Mouse (Mus musculus) heart, embryonic 15.5 days (tissue): ENCODE data around the gene Duox2. TPM values are rescaled to one million over a fixed set of nuclear protein-coding genes. Genes with fewer than 3 reads are reported as not detected.
"Not testable (repeated sequence)": the region's sequence is repeated elsewhere in the genome, so short reads cannot be mapped to it uniquely, and the experiment has no call there.

Experiments used
- ATAC-seq: fragments of 200-750 bp; cut with Nextera tagmentation; replicated peaks from 2 replicates; pipeline ENCODE4 v1.8.0; 2017; ENCODE audit warnings: low read depth, moderate TSS enrichment; ENCODE audit not compliant: insufficient number of reproducible peaks, insufficient read depth, low FRiP score
- H3K27ac ChIP-seq: fragments of 300-500 bp; sonication (generic); 2 replicates; pipeline ENCODE4 v1.5.1; 2015; ENCODE audit warnings: mild to moderate bottlenecking, inconsistent platforms
- H3K27me3 ChIP-seq: fragments of 300-500 bp; sonication (generic); 2 replicates; pipeline ENCODE4 v1.6.1; 2015; ENCODE audit warnings: inconsistent platforms
- H3K36me3 ChIP-seq: fragments of 300-500 bp; sonication (generic); 2 replicates; pipeline ENCODE4 v1.6.1; 2015; ENCODE audit warnings: mild to moderate bottlenecking, inconsistent platforms
- H3K4me1 ChIP-seq: fragments of 300-500 bp; sonication (generic); replicated peaks from 2 replicates; pipeline ENCODE4 v1.6.1; 2015; ENCODE audit warnings: inconsistent platforms
- H3K4me2 ChIP-seq: fragments of 300-500 bp; sonication (generic); 2 replicates; pipeline ENCODE4 v1.6.1; 2015; ENCODE audit warnings: inconsistent platforms, mild to moderate bottlenecking, moderate library complexity
- H3K4me3 ChIP-seq: fragments of 300-500 bp; sonication (generic); 2 replicates; pipeline ENCODE4 v1.5.1; 2015; ENCODE audit warnings: mild to moderate bottlenecking, inconsistent platforms
- H3K9ac ChIP-seq: fragments of 300-500 bp; sonication (generic); 2 replicates; pipeline ENCODE4 v1.6.1; 2015; ENCODE audit warnings: mild to moderate bottlenecking, inconsistent platforms
- H3K9me3 ChIP-seq: fragments of 300-500 bp; sonication (generic); replicated peaks from 2 replicates; pipeline ENCODE4 v1.6.1; 2016; ENCODE audit warnings: inconsistent platforms
- WGBS: fragments of 180-500 bp; shearing (Covaris S2); methylation state at CpG from one replicate; pipeline ENCODE4 v1.1.7; 2015; ENCODE audit warnings: mixed read lengths; 5-methylcytosine and 5-hydroxymethylcytosine counted together
- polyA plus RNA-seq: library from polyadenylated mRNA; unstranded; fragments of >200 nt; fragmentation: Nextera tagmentation; extraction: Ambion mirVana; gene quantifications from 2 replicates; pipeline ENCODE4 v1.2.1, GENCODE M21; 2015

Gene Duox2
- polyA plus RNA-seq, result 0.05 and 0.13 TPM in 2 replicates

- Histone ChIP-seq H3K27ac (no peak within 1 kb of the TSS), H3K4me1 (peaks cover 40% of the 10 kb centered on the region), H3K9ac (no peak within 1 kb of the TSS), H3K27me3 (peaks cover 98% of the 10 kb centered on the region), H3K4me2 (peak within 1 kb of the TSS; percentile 64), H3K36me3 (no peaks in the 10 kb centered on the region), H3K9me3 (no peaks in the 10 kb centered on the region), H3K4me3 (peak within 1 kb of the TSS; percentile 45)
- no peak for ATAC-seq
- 3% methylated on average over 13 of the region's 13 CpGs for WGBS
Measured at GRCm38 (mm10) chr2:122298096-122298499, at the start of gene Duox2. Gene Duox2, minus strand, starts transcription at chr2:122298449.

DNA sequence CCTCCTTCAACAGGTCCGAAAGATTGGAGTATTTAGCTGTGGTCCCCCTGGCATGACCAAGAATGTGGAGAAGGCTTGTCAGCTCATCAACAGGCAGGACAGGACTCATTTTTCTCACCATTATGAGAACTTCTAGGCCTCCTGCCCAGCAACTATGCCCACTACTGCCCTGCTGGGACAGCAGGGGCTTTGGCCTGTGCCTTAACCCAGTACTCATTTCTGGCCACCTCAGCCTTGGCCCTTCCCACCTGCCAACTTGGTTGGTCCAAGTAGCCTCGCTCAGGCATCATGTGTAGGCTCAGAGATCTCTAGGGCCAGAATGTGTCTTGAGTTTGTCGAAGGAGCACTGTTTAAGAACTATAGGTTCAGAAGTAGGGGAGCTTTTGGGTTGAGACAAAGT is 49.0 kb upstream of the Duox2 start:
- 82% methylated on average over 3 of the region's 3 CpGs for WGBS
- Histone ChIP-seq H3K4me2 (no peak overlapping the region), H3K4me3 (no peak overlapping the region), H3K27ac (no peak overlapping the region), H3K27me3 (0 out of 2 replicates have a peak, but pooled peaks cover 3% of the 10 kb centered on the region), H3K36me3 (no peaks in the 10 kb centered on the region), H3K4me1 (peaks cover 26% of the 10 kb centered on the region), H3K9ac (no peak overlapping the region), H3K9me3 (no peaks in the 10 kb centered on the region)
- no peak for ATAC-seq

DNA sequence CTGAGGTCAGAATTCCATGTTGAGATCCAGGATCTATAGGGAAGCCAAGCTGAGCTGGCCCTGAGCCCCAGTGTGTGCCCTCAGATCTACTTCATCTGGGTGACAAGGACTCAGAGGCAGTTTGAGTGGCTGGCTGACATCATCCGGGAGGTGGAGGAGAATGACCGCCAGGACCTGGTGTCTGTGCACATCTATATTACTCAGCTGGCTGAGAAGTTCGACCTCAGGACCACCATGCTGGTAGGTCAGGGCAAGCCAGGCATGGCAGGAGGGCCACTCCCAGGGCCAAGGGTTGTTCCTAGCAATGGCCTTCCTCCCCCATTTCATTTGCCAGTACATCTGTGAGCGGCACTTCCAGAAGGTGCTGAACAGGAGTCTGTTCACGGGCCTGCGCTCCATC is 47.9 kb upstream of the Duox2 start:
- H3K36me3 ChIP-seq, ATAC-seq: not testable (repeated sequence)
- 83% methylated on average over 6 of the region's 6 CpGs for WGBS

GRCm38 (mm10) chr2:122345106-122345893 is 47.1 kb upstream of the Duox2 start:
- H3K36me3 ChIP-seq, result no peaks in the 10 kb centered on the region
- H3K4me3 ChIP-seq, result no peak overlapping the region
- 76% methylated on average over 6 of the region's 6 CpGs for WGBS
- 0 out of 2 replicates have a peak, but pooled peaks cover 3% of the 10 kb centered on the region for H3K27me3 ChIP-seq
- H3K9ac ChIP-seq, result no peak overlapping the region
- ATAC-seq, result no peak
- no peaks in the 10 kb centered on the region for H3K9me3 ChIP-seq
- no peak overlapping the region for H3K4me2 ChIP-seq
- no peak overlapping the region for H3K27ac ChIP-seq
- H3K4me1 ChIP-seq, result peaks cover 15% of the 10 kb centered on the region

More for the DNA sequence above, 47.9 kb upstream of the Duox2 start:
- H3K4me1 ChIP-seq, result peaks cover 15% of the 10 kb centered on the region
- H3K27ac ChIP-seq, H3K4me2 ChIP-seq, H3K27me3 ChIP-seq, H3K9ac ChIP-seq, H3K9me3 ChIP-seq, H3K4me3 ChIP-seq: not testable (repeated sequence)

- H3K9ac ChIP-seq, result no peak overlapping the region
- peaks cover 8% of the 10 kb centered on the region for H3K4me1 ChIP-seq
- H3K4me2 ChIP-seq, result peak overlapping the region; percentile 11; the same call in 1 of the 2 replicates
- H3K4me3 ChIP-seq, result no peak overlapping the region
- no peaks in the 10 kb centered on the region for H3K36me3 ChIP-seq
- peaks cover 4% of the 10 kb centered on the region; the same call in 1 of the 2 replicates for H3K27me3 ChIP-seq
- H3K27ac ChIP-seq, result no peak overlapping the region
- ATAC-seq, result no peak
- WGBS, result 61% methylated on average over 21 of the region's 21 CpGs
- H3K9me3 ChIP-seq, result no peaks in the 10 kb centered on the region
Measured at GRCm38 (mm10) chr2:122337291-122337690, 39.0 kb upstream of the Duox2 start.

DNA sequence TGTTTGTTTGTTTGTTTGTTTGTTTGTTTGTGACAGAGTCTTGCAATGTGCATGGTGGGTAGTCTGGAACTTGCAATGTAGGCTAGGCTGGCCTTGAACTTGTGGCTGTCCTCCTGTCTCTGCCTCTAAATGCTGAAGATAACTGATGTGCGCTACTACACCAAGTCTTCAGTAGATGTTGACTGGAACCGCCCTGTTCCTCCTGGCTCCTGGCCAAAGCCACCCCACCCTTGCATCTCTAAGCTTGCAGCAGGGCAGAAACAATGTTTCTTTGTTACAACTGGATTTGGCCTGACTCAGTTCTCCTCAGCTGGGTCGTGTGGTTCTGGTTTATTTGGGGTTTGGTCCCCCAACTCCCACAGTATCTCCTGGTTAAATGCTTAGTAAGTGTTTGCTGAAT is 35.9 kb upstream of the Duox2 start:
- ATAC-seq, result no peak
- Histone ChIP-seq H3K9ac (no peak overlapping the region), H3K4me2 (no peak overlapping the region), H3K4me3 (no peak overlapping the region), H3K4me1 (peaks cover 8% of the 10 kb centered on the region), H3K27me3 (peaks cover 4% of the 10 kb centered on the region; the same call in 1 of the 2 replicates), H3K36me3 (no peaks in the 10 kb centered on the region), H3K9me3 (no peaks in the 10 kb centered on the region), H3K27ac (no peak overlapping the region)
- WGBS, result 52% methylated on average over 3 of the region's 3 CpGs

DNA sequence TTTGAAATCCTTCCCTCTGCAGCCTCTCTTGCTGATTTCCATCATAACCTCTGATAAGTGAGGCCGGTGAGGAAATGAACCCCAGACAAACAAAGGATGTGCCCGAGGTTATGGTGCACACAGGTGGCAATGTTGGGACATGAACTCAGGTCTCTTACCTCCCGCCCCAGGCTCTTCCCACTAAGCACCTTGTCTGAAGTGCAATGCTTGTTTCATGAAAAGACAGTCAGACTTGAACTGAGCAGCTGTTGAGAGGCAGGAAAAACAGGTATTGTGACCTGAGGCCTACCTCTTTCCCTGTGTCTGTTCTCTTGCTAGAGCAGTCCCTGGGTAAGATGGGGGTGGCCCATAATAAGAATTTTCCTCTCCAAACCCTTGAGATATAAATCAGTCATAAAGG is 34.0 kb upstream of the Duox2 start:
- H3K9ac ChIP-seq, result no peak overlapping the region
- H3K4me1 ChIP-seq, result peaks cover 10% of the 10 kb centered on the region
- H3K27ac ChIP-seq, result no peak overlapping the region
- no peak for ATAC-seq
- H3K27me3 ChIP-seq, result no peaks in the 10 kb centered on the region
- no peaks in the 10 kb centered on the region for H3K36me3 ChIP-seq
- no peak overlapping the region for H3K4me2 ChIP-seq
- 83% methylated on average over 3 of the region's 3 CpGs for WGBS
- no peak overlapping the region for H3K4me3 ChIP-seq
- H3K9me3 ChIP-seq, result no peaks in the 10 kb centered on the region

- H3K9me3 ChIP-seq, H3K4me1 ChIP-seq, H3K27ac ChIP-seq, H3K36me3 ChIP-seq, H3K9ac ChIP-seq, H3K27me3 ChIP-seq, ATAC-seq, H3K4me3 ChIP-seq, H3K4me2 ChIP-seq: not testable (repeated sequence)
- WGBS, result 85% methylated on average over 6 of the region's 6 CpGs
Measured at GRCm38 (mm10) chr2:122330317-122330716, 32.1 kb upstream of the Duox2 start.

- Histone ChIP-seq H3K4me2 (no peak overlapping the region), H3K27ac (no peak overlapping the region), H3K4me3 (no peak overlapping the region), H3K9ac (no peak overlapping the region), H3K27me3 (no peaks in the 10 kb centered on the region), H3K4me1 (0 out of 2 replicates have a peak, but pooled peaks cover 2% of the 10 kb centered on the region), H3K9me3 (no peaks in the 10 kb centered on the region), H3K36me3 (no peaks in the 10 kb centered on the region)
- ATAC-seq, result no peak
- 37% methylated on average over 3 of the region's 3 CpGs for WGBS
Measured at GRCm38 (mm10) chr2:122327986-122328385, 29.7 kb upstream of the Duox2 start.

DNA sequence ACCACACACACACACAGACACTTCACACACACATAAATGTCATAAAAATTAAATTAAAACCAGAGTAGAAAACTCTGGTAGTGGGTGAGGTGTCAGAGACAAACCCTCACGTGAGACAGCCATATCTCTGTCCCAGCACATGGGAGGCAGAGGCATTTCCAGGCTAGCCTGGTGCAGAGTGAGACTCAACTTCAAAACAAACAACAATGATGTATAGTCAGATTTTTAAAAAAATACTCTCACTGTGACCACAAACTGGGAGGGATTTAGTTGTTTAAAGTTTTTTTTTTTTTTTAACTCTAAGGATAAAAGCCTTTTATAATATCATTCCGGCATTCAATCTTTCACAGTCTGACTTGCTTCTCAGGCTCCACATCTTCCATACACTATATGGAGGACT is 27.1 kb upstream of the Duox2 start:
- H3K9ac ChIP-seq, result no peak overlapping the region
- no peak overlapping the region for H3K4me3 ChIP-seq
- WGBS, result 59% methylated on average over 2 of the region's 2 CpGs
- ATAC-seq, result no peak
- no peaks in the 10 kb centered on the region for H3K27me3 ChIP-seq
- H3K4me2 ChIP-seq, result no peak overlapping the region
- H3K4me1 ChIP-seq, result 0 out of 2 replicates have a peak, but pooled peaks cover 2% of the 10 kb centered on the region
- H3K27ac ChIP-seq, result no peak overlapping the region
- no peaks in the 10 kb centered on the region for H3K9me3 ChIP-seq
- no peaks in the 10 kb centered on the region for H3K36me3 ChIP-seq

GRCm38 (mm10) chr2:122324586-122324985 is 26.3 kb upstream of the Duox2 start:
- Histone ChIP-seq H3K9me3 (no peaks in the 10 kb centered on the region), H3K4me3 (no peak overlapping the region), H3K9ac (no peak overlapping the region), H3K27me3 (no peaks in the 10 kb centered on the region), H3K4me2 (no peak overlapping the region), H3K27ac (no peak overlapping the region), H3K36me3 (no peaks in the 10 kb centered on the region), H3K4me1 (0 out of 2 replicates have a peak, but pooled peaks cover 2% of the 10 kb centered on the region)
- WGBS, result 66% methylated on average over 3 of the region's 3 CpGs
- no peak for ATAC-seq

- Histone ChIP-seq H3K27me3 (0 out of 2 replicates have a peak, but pooled peaks cover 2% of the 10 kb centered on the region), H3K4me3 (no peak overlapping the region), H3K4me1 (0 out of 2 replicates have a peak, but pooled peaks cover 2% of the 10 kb centered on the region), H3K9me3 (no peaks in the 10 kb centered on the region), H3K4me2 (no peak overlapping the region), H3K27ac (no peak overlapping the region), H3K36me3 (no peaks in the 10 kb centered on the region), H3K9ac (no peak overlapping the region)
- 51% methylated on average over 3 of the region's 3 CpGs for whole genome bisulfite sequencing
- no peak for ATAC-seq
Measured at GRCm38 (mm10) chr2:122323960-122324359, 25.7 kb upstream of the Duox2 start.
